ENCODE assay signal across 16 mouse cellular contexts in the genomic region with DNA sequence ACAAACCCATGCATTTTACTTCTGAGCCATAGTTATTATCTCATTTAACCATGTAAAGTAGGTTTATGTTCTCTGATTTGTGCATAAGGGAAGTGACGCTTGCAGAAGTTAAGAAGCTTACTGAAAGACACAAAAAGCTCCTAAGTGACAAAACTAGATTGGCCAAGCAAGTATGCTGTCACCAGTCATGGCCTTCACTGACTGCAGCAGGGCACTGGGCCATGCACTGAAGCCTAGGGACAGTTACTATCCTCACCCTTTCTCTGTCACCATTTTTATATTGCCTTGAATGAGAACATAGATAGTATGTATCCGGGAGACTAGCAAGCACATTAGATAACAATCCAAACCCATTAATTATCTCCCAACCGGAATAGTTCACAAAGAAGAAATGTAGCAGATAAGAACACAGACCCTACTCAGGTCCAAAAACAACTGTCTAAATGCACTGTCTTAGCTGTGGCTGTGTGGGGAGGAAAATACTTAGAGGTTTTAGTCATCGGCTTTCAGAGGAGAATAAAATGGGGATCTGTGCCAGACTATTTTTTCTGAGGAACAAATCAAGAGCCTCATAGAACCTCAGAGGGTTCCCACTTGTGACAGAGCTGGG.
A peak's percentile ranks its signal among the peaks of the same experiment; 100 is the strongest.
DNase-seq lines count a peak whose midpoint lies in the region; ATAC-seq lines count a peak whose summit lies in the region.
"Had no signal": no experiment of that assay in that cellular context is flagged by ENCODE, and none has a peak within 500 bp of the region (broad histone marks: within the 10 kb centered on the region; RNA-seq: fewer than 3 reads in every experiment).

No protein-coding gene starts in this region.

- no peak for ATAC-seq in heart, embryonic 11.5 days (replicated peaks; ENCODE audit: insufficient number of reproducible peaks, low FRiP score, low TSS enrichment)
- no peak for ATAC-seq in midbrain, embryonic 15.5 days (replicated peaks)
- no peak for ATAC-seq in erythroid progenitor cell, adult 5-6 weeks (replicated peaks; ENCODE audit: low FRiP score, poor library complexity, severe bottlenecking)
- ATAC-seq: forebrain, embryonic 14.5 days had no signal

- no peaks in the 10 kb centered on the region for H3K36me3 ChIP-seq in heart, embryonic 11.5 days (ENCODE audit: control insufficient read depth, insufficient read depth, low read length)
- H3K36me3 ChIP-seq in midbrain, embryonic 15.5 days (replicated peaks), result no peaks in the 10 kb centered on the region; the same call in 1 of the 2 replicates

- WGBS in heart, embryonic 11.5 days (ENCODE audit: insufficient replicate concordance), result 55% methylated on average over 4 of the region's 4 CpGs
- WGBS in midbrain, embryonic 15.5 days, result 85% methylated on average over 4 of the region's 4 CpGs

- no peak overlapping the region for H3K4me3 ChIP-seq in heart, embryonic 11.5 days (ENCODE audit: low read depth, low read length)
- H3K4me3 ChIP-seq in midbrain, embryonic 15.5 days, result no peak overlapping the region
- H3K4me3 ChIP-seq: hindbrain, embryonic 15.5 days; layer of hippocampus, adult 2 months had no signal

- no peak overlapping the region for H3K4me2 ChIP-seq in heart, embryonic 11.5 days
- H3K4me2 ChIP-seq in midbrain, embryonic 15.5 days, result no peak overlapping the region
- H3K4me2 ChIP-seq: hindbrain, embryonic 15.5 days had no signal

- no peak overlapping the region for H3K27ac ChIP-seq in heart, embryonic 11.5 days (ENCODE audit: low read depth, low read length)
- no peak overlapping the region for H3K27ac ChIP-seq in midbrain, embryonic 15.5 days
- H3K27ac ChIP-seq: hindbrain, embryonic 15.5 days; macrophage had no signal

- H3K27me3 ChIP-seq in heart, embryonic 11.5 days (ENCODE audit: control insufficient read depth, insufficient read depth, low read length), result no peaks in the 10 kb centered on the region
- no peaks in the 10 kb centered on the region for H3K27me3 ChIP-seq in midbrain, embryonic 15.5 days (replicated peaks)
- H3K27me3 ChIP-seq: hindbrain, embryonic 15.5 days had no signal

- DNase-seq in heart, adult 18-20 months, result peak; percentile 18 to 28
- peak; percentile 10 for DNase-seq in 3134 (ENCODE audit: extremely low read depth, insufficient read length, low spot score)
- DNase-seq in adrenal gland, postnatal 25 days, result peak; percentile 27
- peak; percentile 35 for DNase-seq in heart, postnatal 4 days
- no peak for DNase-seq in retina, postnatal 1 day
- DNase-seq: cerebellum, adult 9-11 months; gastrocnemius, postnatal 14 days; left cerebral cortex, postnatal 4 days; spleen, adult 18-20 months had no signal

- no peaks in the 10 kb centered on the region for H3K4me1 ChIP-seq in heart, embryonic 11.5 days (ENCODE audit: control insufficient read depth, insufficient read depth, low read length)
- no peaks in the 10 kb centered on the region for H3K4me1 ChIP-seq in midbrain, embryonic 15.5 days
- H3K4me1 ChIP-seq: hindbrain, embryonic 15.5 days had no signal

- no peaks in the 10 kb centered on the region for H3K9me3 ChIP-seq in heart, embryonic 11.5 days (replicated peaks; ENCODE audit: control insufficient read depth, low read length)
- H3K9me3 ChIP-seq in midbrain, embryonic 15.5 days, result no peaks in the 10 kb centered on the region
- H3K9me3 ChIP-seq: hindbrain, embryonic 15.5 days had no signal

- H3K9ac ChIP-seq in heart, embryonic 11.5 days (ENCODE audit: low read depth, low read length), result no peak overlapping the region
- no peak overlapping the region for H3K9ac ChIP-seq in midbrain, embryonic 15.5 days
- H3K9ac ChIP-seq: hindbrain, embryonic 15.5 days had no signal
